Mouse (Mus musculus) CH12.LX (cell line): ENCODE measurements around the gene Fgd2. TPM values are rescaled to one million over a fixed set of nuclear protein-coding genes. Genes with fewer than 3 reads are reported as not detected.
"Not testable (repeated sequence)": the region's sequence is repeated elsewhere in the genome, so short reads cannot be mapped to it uniquely, and the experiment has no call there.

Experiments used
- DNase-seq: peaks from one replicate; pipeline ENCODE4 v3.0.0-alpha.2; 2013; ENCODE audit errors: extremely low read depth
- H3K27ac ChIP-seq: 2 replicates; pipeline ENCODE4 v1.5.1; 2012; ENCODE audit warnings: low read depth, mild to moderate bottlenecking, control low read depth, moderate library complexity; ENCODE audit not compliant: insufficient read depth
- H3K27me3 ChIP-seq: replicated peaks from 2 replicates; pipeline ENCODE3; 2012; ENCODE audit warnings: inconsistent platforms
- H3K36me3 ChIP-seq, 2 experiments: replicated peaks in 1 of 2; 2 replicates each; pipeline versions ENCODE3 to v1.6.1; 2012; ENCODE audit warnings: inconsistent platforms in 1 of 2, low read length in 1 of 2, mild to moderate bottlenecking in 1 of 2, mixed read lengths in 1 of 2, moderate library complexity in 1 of 2; ENCODE audit not compliant: control insufficient read depth in 1 of 2, insufficient read depth in 1 of 2
- H3K4me1 ChIP-seq, 2 experiments: 2 replicates each; pipeline ENCODE4 v1.6.1; 2012; ENCODE audit warnings: inconsistent platforms in 1 of 2, moderate library complexity in 1 of 2; ENCODE audit not compliant: insufficient read depth in 2 of 2, control insufficient read depth in 1 of 2
- H3K4me2 ChIP-seq: 2 replicates; pipeline ENCODE4 v1.6.1; 2012; ENCODE audit warnings: low read depth, mild to moderate bottlenecking, control low read depth; ENCODE audit not compliant: poor library complexity, insufficient read depth, severe bottlenecking
- H3K4me3 ChIP-seq, 3 experiments: fragments of 150-350 bp in 1 of 3; sonication (generic) in 1 of 3; replicated peaks in 1 of 3; 2 replicates each; pipeline versions ENCODE3 to v1.5.1; 2011 to 2012; ENCODE audit warnings: low read depth in 2 of 3, low read length in 2 of 3, mild to moderate bottlenecking in 2 of 3, moderate library complexity in 2 of 3, control low read depth in 1 of 3, improper control_type of control experiment in 1 of 3, inconsistent platforms in 1 of 3, mixed read lengths in 1 of 3; ENCODE audit not compliant: poor library complexity in 1 of 3
- H3K79me2 ChIP-seq: replicated peaks from 2 replicates; pipeline ENCODE4 v1.6.1; 2012; ENCODE audit warnings: mild to moderate bottlenecking, moderate library complexity; ENCODE audit not compliant: control insufficient read depth, poor library complexity, insufficient read depth, severe bottlenecking; ENCODE audit errors: extremely low read depth
- H3K9ac ChIP-seq: 2 replicates; pipeline ENCODE4 v1.6.1; 2012; ENCODE audit warnings: low read depth, mild to moderate bottlenecking, control low read depth, moderate library complexity; ENCODE audit not compliant: insufficient read depth
- H3K9me3 ChIP-seq: replicated peaks from 2 replicates; pipeline ENCODE3; 2012; ENCODE audit warnings: low read length, inconsistent platforms, mixed read lengths
- BHLHE40 ChIP-seq: IDR thresholded peaks from 2 replicates; pipeline ENCODE4 v1.6.1; 2011; ENCODE audit warnings: mild to moderate bottlenecking, low read depth, low read length, improper control_type of control experiment
- CHD1 ChIP-seq: IDR thresholded peaks from 2 replicates; pipeline ENCODE4 v1.6.1; 2012; ENCODE audit warnings: low read depth, low read length, improper control_type of control experiment, inconsistent platforms
- ELF1 ChIP-seq: IDR thresholded peaks from 2 replicates; pipeline ENCODE4 v1.6.1; 2014; ENCODE audit warnings: low read depth, mild to moderate bottlenecking, inconsistent platforms, low read length, improper control_type of control experiment
- EP300 ChIP-seq: IDR thresholded peaks from 2 replicates; pipeline ENCODE4 v1.6.1; 2011; ENCODE audit warnings: low read length, improper control_type of control experiment
- ETS1 ChIP-seq: conservative IDR thresholded peaks from 2 replicates; pipeline ENCODE4 v1.6.1; 2012; ENCODE audit warnings: low read depth, mild to moderate bottlenecking, inconsistent platforms, low read length, improper control_type of control experiment, moderate library complexity
- JUN ChIP-seq: IDR thresholded peaks from 2 replicates; pipeline ENCODE4 v1.6.1; 2011; ENCODE audit warnings: low read depth, mild to moderate bottlenecking, low read length, improper control_type of control experiment, moderate library complexity; ENCODE audit not compliant: insufficient read depth
- JUND ChIP-seq: conservative IDR thresholded peaks from 2 replicates; pipeline ENCODE4 v1.6.1; 2011; ENCODE audit warnings: low read depth, low read length, improper control_type of control experiment
- KAT2A ChIP-seq: IDR thresholded peaks from 2 replicates; pipeline ENCODE4 v1.6.1; 2012; ENCODE audit warnings: low read length, improper control_type of control experiment, inconsistent platforms; ENCODE audit not compliant: insufficient replicate concordance
- MAFK ChIP-seq: IDR thresholded peaks from 2 replicates; pipeline ENCODE4 v1.6.1; 2011; ENCODE audit warnings: low read length, improper control_type of control experiment; ENCODE audit not compliant: insufficient replicate concordance
- MEF2A ChIP-seq: IDR thresholded peaks from 2 replicates; pipeline ENCODE4 v1.6.1; 2014; ENCODE audit warnings: low read depth, mild to moderate bottlenecking, inconsistent platforms, low read length, improper control_type of control experiment, borderline replicate concordance
- NELFE ChIP-seq: IDR thresholded peaks from 2 replicates; pipeline ENCODE4 v1.6.1; 2011; ENCODE audit warnings: low read depth, low read length, improper control_type of control experiment
- NRF1 ChIP-seq: IDR thresholded peaks from 2 replicates; pipeline ENCODE4 v1.6.1; 2014; ENCODE audit warnings: low read depth, mild to moderate bottlenecking, inconsistent platforms, low read length, improper control_type of control experiment, moderate library complexity
- PAX5 ChIP-seq: IDR thresholded peaks from 2 replicates; pipeline ENCODE4 v1.6.1; 2012; ENCODE audit warnings: low read length, inconsistent platforms, mixed read lengths
- POLR2A ChIP-seq: IDR thresholded peaks from 2 replicates; pipeline ENCODE4 v1.6.1; 2011; ENCODE audit warnings: low read depth, mild to moderate bottlenecking, improper control_type of control experiment, low read length
- SIN3A ChIP-seq: IDR thresholded peaks from 2 replicates; pipeline ENCODE4 v1.6.1; 2012; ENCODE audit warnings: low read length, improper control_type of control experiment, inconsistent platforms
- UBTF ChIP-seq: IDR thresholded peaks from 2 replicates; pipeline ENCODE4 v1.6.1; 2012; ENCODE audit warnings: low read depth, mild to moderate bottlenecking, inconsistent platforms, low read length, improper control_type of control experiment, moderate library complexity
- ZC3H11A ChIP-seq: IDR thresholded peaks from 2 replicates; pipeline ENCODE4 v1.6.1; 2012; ENCODE audit warnings: low read depth, mild to moderate bottlenecking, inconsistent platforms, low read length, improper control_type of control experiment
- ZMIZ1 ChIP-seq: IDR thresholded peaks from 2 replicates; pipeline ENCODE4 v1.6.1; 2012; ENCODE audit warnings: low read depth, mild to moderate bottlenecking, inconsistent platforms, low read length, improper control_type of control experiment
- dilution Hi-C: fragments of 300-500 bp; cut with MboI; formaldehyde crosslinking; loops from 2 replicates; pipeline ENCODE4 v1.14.3; 2020; ENCODE audit warnings: low sequenced_read_pairs; ENCODE audit not compliant: extremely low pct_unique_long_range_greater_than_20kb, extremely low pct_ligation_motif_present
- in situ Hi-C: fragments of 300-500 bp; cut with MboI; formaldehyde crosslinking; loops from 3 replicates; pipeline ENCODE4 v1.14.3; 2019; ENCODE audit warnings: low sequenced_read_pairs, low pct_ligation_motif_present, low pct_unique_long_range_greater_than_20kb, mixed read lengths
- polyA plus RNA-seq: library from polyadenylated mRNA; unstranded; fragments of >175 nt; gene quantifications from 2 replicates; pipeline ENCODE4 v1.2.1, GENCODE M21; 2012; ENCODE audit warnings: low read depth; ENCODE audit not compliant: insufficient read length
- total RNA-seq, 2 experiments: library from RNA; depleted of rRNA; stranded (reverse); fragments of 300-350 nt in 1 of 2; fragments of >200 nt in 1 of 2; gene quantifications; 2 replicates each; pipeline ENCODE4 v1.2.3; 2012 to 2014

The Fgd2 gene
- total and polyA plus RNA-seq, 3 experiments: 41.7 to 54.4 (median 48.3) TPM

DNA sequence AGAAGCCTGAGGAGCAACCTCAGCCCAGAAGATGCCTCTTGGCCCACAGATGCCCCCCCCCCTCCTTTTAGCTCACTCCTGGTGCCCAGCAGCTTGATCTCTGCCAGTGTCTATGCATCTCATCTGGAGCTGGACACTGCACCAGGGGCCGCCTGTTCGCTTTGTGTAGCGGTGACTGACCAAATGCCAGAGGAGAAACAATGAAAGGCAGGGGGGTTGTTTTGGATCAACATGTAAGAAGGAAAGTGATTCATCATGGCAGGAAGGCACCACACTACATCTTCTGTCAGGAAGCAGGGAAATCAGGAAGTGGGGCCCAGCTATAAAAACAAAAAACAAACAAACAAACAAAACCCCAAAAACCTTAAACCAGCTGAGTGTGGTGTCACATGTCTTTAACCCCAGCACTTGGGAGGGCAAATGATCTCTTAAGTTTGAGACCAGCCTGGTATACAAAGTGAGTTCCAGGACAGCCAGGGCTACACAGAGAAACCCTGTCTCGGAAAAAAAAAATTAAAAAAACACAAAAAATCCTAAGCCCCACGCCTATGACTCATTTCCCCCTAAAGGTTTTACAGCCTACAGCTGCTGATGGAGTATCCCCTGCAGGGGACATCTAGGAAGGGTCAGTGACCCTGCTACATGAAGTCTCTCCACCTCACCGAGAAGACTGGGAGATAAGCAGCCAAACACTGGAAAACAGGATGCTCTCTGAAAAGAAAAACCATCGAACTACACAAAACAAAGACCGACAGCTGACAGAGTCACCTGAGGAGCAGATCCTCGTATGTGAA lies 44.8 kb upstream of the Fgd2 start:
- Histone ChIP-seq H3K4me3 (no peak overlapping the region), H3K9me3 (peaks cover 3% of the 10 kb centered on the region), H3K36me3 (no peaks in the 10 kb centered on the region), H3K9ac (no peak overlapping the region), H3K4me2 (no peak overlapping the region), H3K27me3 (peaks cover 9% of the 10 kb centered on the region), H3K79me2 (no peaks in the 10 kb centered on the region), H3K4me1 (peaks cover 2 to 6% of the 10 kb centered on the region in 2 experiments; a peak in 3 of 4 replicates), H3K27ac (no peak overlapping the region)
- DNase-seq: no peak
- no peak for TF ChIP-seq ZMIZ1
- TF ChIP-seq BHLHE40: no peak
- no peak for TF ChIP-seq POLR2A
- no peak for TF ChIP-seq JUN
- no peak for TF ChIP-seq EP300
- TF ChIP-seq NELFE: no peak
- no peak for TF ChIP-seq KAT2A
- TF ChIP-seq ELF1: no peak
- TF ChIP-seq ETS1: no peak
- TF ChIP-seq PAX5: no peak
- no peak for TF ChIP-seq SIN3A
- TF ChIP-seq CHD1: no peak
- TF ChIP-seq UBTF: no peak
- TF ChIP-seq MEF2A: no peak
- TF ChIP-seq JUND: no peak
- dilution Hi-C loops (no loop called here), in situ Hi-C loops (no loop called here)

GRCm38 (mm10) chr17:29316891-29317290 lies 43.8 kb upstream of the Fgd2 start:
- H3K9ac ChIP-seq: no peak overlapping the region
- no peak overlapping the region for H3K4me3 ChIP-seq
- H3K79me2 ChIP-seq: no peaks in the 10 kb centered on the region
- no peak for DNase-seq
- TF ChIP-seq MAFK (no peak), NRF1 (no peak), CHD1 (no peak), BHLHE40 (no peak), ZC3H11A (no peak), SIN3A (no peak), JUN (no peak)
- dilution Hi-C loops (no loop called here), in situ Hi-C loops (no loop called here)
- peaks cover 9% of the 10 kb centered on the region for H3K27me3 ChIP-seq
- no peaks in the 10 kb centered on the region for H3K36me3 ChIP-seq
- no peak overlapping the region for H3K27ac ChIP-seq
- H3K4me2 ChIP-seq: no peak overlapping the region
- H3K9me3 ChIP-seq: peaks cover 3% of the 10 kb centered on the region
- H3K4me1 ChIP-seq: peaks cover 2 to 6% of the 10 kb centered on the region in 2 experiments; a peak in 3 of 4 replicates

- in situ Hi-C loops, H3K27me3 ChIP-seq, DNase-seq, H3K79me2 ChIP-seq, H3K4me3 ChIP-seq, H3K4me2 ChIP-seq, H3K36me3 ChIP-seq, H3K4me1 ChIP-seq, dilution Hi-C loops, H3K9ac ChIP-seq, H3K9me3 ChIP-seq, H3K27ac ChIP-seq: not testable (repeated sequence)
Observed at GRCm38 (mm10) chr17:29317380-29317779, 43.3 kb upstream of the Fgd2 start, which contains the start of gene Pi16. Gene Pi16, plus strand, starts transcription at chr17:29317680.
